Mouse (Mus musculus) MEL (cell line): ENCODE results near the gene Rps15. TPM values are rescaled to one million over a fixed set of nuclear protein-coding genes. Genes with fewer than 3 reads are reported as not detected.

Experiments
- DNase-seq: peaks from one replicate; pipeline ENCODE4 v3.0.0; 2011; ENCODE audit warnings: low read depth, low spot score
- H3K27ac ChIP-seq: 2 replicates; pipeline ENCODE4 v1.5.1; 2012; ENCODE audit warnings: low read depth, mild to moderate bottlenecking, control low read depth, low read length, moderate library complexity; ENCODE audit not compliant: control insufficient read depth
- H3K27me3 ChIP-seq, 2 experiments: fragments of 150-350 bp in 1 of 2; sonication (generic) in 1 of 2; 2 replicates each; pipeline ENCODE4 v1.6.1; 2012; ENCODE audit warnings: low read length in 2 of 2, mild to moderate bottlenecking in 2 of 2, improper control_type of control experiment in 1 of 2, moderate library complexity in 1 of 2; ENCODE audit not compliant: insufficient read depth in 2 of 2, control insufficient read depth in 1 of 2
- H3K36me3 ChIP-seq, 2 experiments: 2 replicates each; pipeline ENCODE4 v1.6.1; 2012 to 2014; ENCODE audit warnings: low read length in 2 of 2, improper control_type of control experiment in 1 of 2, inconsistent platforms in 1 of 2, mild to moderate bottlenecking in 1 of 2; ENCODE audit not compliant: insufficient read depth in 2 of 2, control insufficient read depth in 1 of 2
- H3K4me1 ChIP-seq, 2 experiments: fragments of 150-350 bp in 1 of 2; sonication (generic) in 1 of 2; 2 replicates each; pipeline ENCODE4 v1.6.1; 2012; ENCODE audit warnings: low read length in 2 of 2, improper control_type of control experiment in 1 of 2, mild to moderate bottlenecking in 1 of 2; ENCODE audit not compliant: insufficient read depth in 2 of 2, control insufficient read depth in 1 of 2
- H3K4me3 ChIP-seq, 2 experiments: fragments of 150-350 bp in 1 of 2; sonication (generic) in 1 of 2; 2 replicates each; pipeline ENCODE4 v1.5.1; 2012; ENCODE audit warnings: low read depth in 2 of 2, low read length in 2 of 2, mild to moderate bottlenecking in 2 of 2, moderate library complexity in 2 of 2, control low read depth in 1 of 2, improper control_type of control experiment in 1 of 2; ENCODE audit not compliant: control insufficient read depth in 1 of 2, insufficient read depth in 1 of 2
- H3K79me2 ChIP-seq: 2 replicates; pipeline ENCODE4 v1.6.1; 2012; ENCODE audit warnings: mild to moderate bottlenecking, low read length, moderate library complexity; ENCODE audit not compliant: control insufficient read depth, poor library complexity, insufficient read depth
- H3K9ac ChIP-seq: 2 replicates; pipeline ENCODE4 v1.6.1; 2012; ENCODE audit warnings: low read depth, mild to moderate bottlenecking, control low read depth, low read length, moderate library complexity; ENCODE audit not compliant: control insufficient read depth, poor library complexity, severe bottlenecking
- H3K9me3 ChIP-seq: fragments of 150-350 bp; sonication (generic); replicated peaks from 2 replicates; pipeline ENCODE4 v1.6.1; 2012; ENCODE audit warnings: mild to moderate bottlenecking, low read length, improper control_type of control experiment, moderate library complexity; ENCODE audit not compliant: insufficient read depth
- BHLHE40 ChIP-seq: IDR thresholded peaks from 2 replicates; pipeline ENCODE4 v1.6.1; 2012; ENCODE audit warnings: low read depth, mild to moderate bottlenecking, inconsistent platforms, low read length, improper control_type of control experiment, borderline replicate concordance
- CHD1 ChIP-seq: IDR thresholded peaks from 2 replicates; pipeline ENCODE4 v1.6.1; 2012; ENCODE audit warnings: low read depth, mild to moderate bottlenecking, inconsistent platforms, low read length, improper control_type of control experiment
- ETS1 ChIP-seq: IDR thresholded peaks from 2 replicates; pipeline ENCODE4 v1.6.1; 2012; ENCODE audit warnings: low read depth, mild to moderate bottlenecking, inconsistent platforms, low read length, improper control_type of control experiment, moderate library complexity
- GATA1 ChIP-seq: IDR thresholded peaks from 2 replicates; pipeline ENCODE4 v1.6.1; 2011; ENCODE audit warnings: low read depth, low read length, improper control_type of control experiment
- MAZ ChIP-seq: IDR thresholded peaks from 2 replicates; pipeline ENCODE4 v1.6.1; 2012; ENCODE audit warnings: low read depth, mild to moderate bottlenecking, inconsistent platforms, low read length, improper control_type of control experiment
- MXI1 ChIP-seq: IDR thresholded peaks from 2 replicates; pipeline ENCODE4 v1.6.1; 2011; ENCODE audit warnings: mild to moderate bottlenecking, low read depth, low read length, improper control_type of control experiment
- NELFE ChIP-seq: IDR thresholded peaks from 2 replicates; pipeline ENCODE4 v1.6.1; 2011; ENCODE audit warnings: low read depth, low read length, improper control_type of control experiment
- NRF1 ChIP-seq: IDR thresholded peaks from 2 replicates; pipeline ENCODE4 v1.6.1; 2014; ENCODE audit warnings: low read depth, mild to moderate bottlenecking, inconsistent platforms, low read length, improper control_type of control experiment, moderate library complexity; ENCODE audit not compliant: poor library complexity, insufficient read depth, severe bottlenecking
- POLR2AphosphoS5 ChIP-seq: IDR thresholded peaks from 2 replicates; pipeline ENCODE4 v1.6.1; 2012; ENCODE audit warnings: low read depth, borderline replicate concordance, mild to moderate bottlenecking, inconsistent platforms, low read length, moderate library complexity, mixed read lengths
- RCOR1 ChIP-seq: IDR thresholded peaks from 2 replicates; pipeline ENCODE4 v1.6.1; 2012; ENCODE audit warnings: low read depth, mild to moderate bottlenecking, inconsistent platforms, low read length, improper control_type of control experiment
- SMC3 ChIP-seq: IDR thresholded peaks from 2 replicates; pipeline ENCODE4 v1.6.1; 2011; ENCODE audit warnings: low read depth, low read length, improper control_type of control experiment
- TAL1 ChIP-seq: IDR thresholded peaks from 2 replicates; pipeline ENCODE4 v1.6.1; 2012; ENCODE audit warnings: mild to moderate bottlenecking, inconsistent platforms, low read length, moderate library complexity, mixed read lengths
- TBP ChIP-seq: IDR thresholded peaks from 2 replicates; pipeline ENCODE4 v1.8.0; 2011; ENCODE audit warnings: low read depth, low read length, improper control_type of control experiment
- USF1 ChIP-seq: IDR thresholded peaks from 2 replicates; pipeline ENCODE4 v1.6.1; 2014; ENCODE audit warnings: low read depth, mild to moderate bottlenecking, inconsistent platforms, low read length, improper control_type of control experiment, moderate library complexity
- USF2 ChIP-seq, 2 experiments: IDR thresholded peaks; 2 replicates each; pipeline ENCODE4 v1.6.1; 2011 to 2012; ENCODE audit warnings: improper control_type of control experiment in 2 of 2, low read length in 2 of 2, borderline replicate concordance in 1 of 2, inconsistent platforms in 1 of 2, low read depth in 1 of 2, mild to moderate bottlenecking in 1 of 2; ENCODE audit not compliant: insufficient read depth in 1 of 2
- ZNF384 ChIP-seq: IDR thresholded peaks from 2 replicates; pipeline ENCODE4 v1.6.1; 2012; ENCODE audit warnings: low read depth, mild to moderate bottlenecking, inconsistent platforms, low read length, improper control_type of control experiment
- polyA plus RNA-seq, 2 experiments: library from polyadenylated mRNA; stranded (reverse) in 1 of 2; unstranded in 1 of 2; fragments of >175 nt in 1 of 2; fragments of >200 nt in 1 of 2; gene quantifications; 2 replicates each; pipeline versions ENCODE4 v1.2.1 to v1.2.4; 2012; ENCODE audit warnings: low replicate concordance in 2 of 2, low read depth in 1 of 2; ENCODE audit not compliant: insufficient read length in 2 of 2, insufficient read depth in 1 of 2, missing spikeins in 1 of 2
- total RNA-seq: library from RNA; depleted of rRNA; stranded (reverse); fragments of 300-350 nt; gene quantifications from 2 replicates; pipeline ENCODE4 v1.2.3, GENCODE M21; 2012

Gene Rps15
- total and polyA plus RNA-seq, 3 experiments, result 1,331 to 4,320 (median 3,905) TPM

GRCm38 (mm10) chr10:80312586-80313504 lies 20.6 kb downstream of the Rps15 start:
- Histone ChIP-seq H3K36me3 (peaks cover 0 to 6% of the 10 kb centered on the region in 2 experiments; a peak in 2 of 4 replicates), H3K79me2 (0 out of 2 replicates have a peak, but pooled peaks cover under 1% of the 10 kb centered on the region), H3K27ac (no peak overlapping the region), H3K4me1 (peaks cover 0 to 17% of the 10 kb centered on the region in 2 experiments; a peak in 3 of 4 replicates)
- TF ChIP-seq RCOR1 (no peak), TBP (no peak)
- TF ChIP-seq, all 39 proteins: peak for 0
- Histone ChIP-seq H3K9ac (no peak overlapping the region), H3K9me3 (no peaks in the 10 kb centered on the region), H3K4me3 (no peak overlapping the region), H3K27me3 (no peaks in the 10 kb centered on the region)
- DNase-seq, result no peak

GRCm38 (mm10) chr10:80313627-80314201 lies 21.5 kb downstream of the Rps15 start:
- Histone ChIP-seq H3K79me2 (peaks cover 6% of the 10 kb centered on the region; the same call in 1 of the 2 replicates), H3K4me3 (no peak overlapping the region), H3K36me3 (peaks cover 0 to 6% of the 10 kb centered on the region in 2 experiments; a peak in 2 of 4 replicates), H3K4me1 (peaks cover 0 to 18% of the 10 kb centered on the region in 2 experiments; a peak in 3 of 4 replicates), H3K9me3 (no peaks in the 10 kb centered on the region), H3K27ac (no peak overlapping the region), H3K9ac (no peak overlapping the region), H3K27me3 (no peaks in the 10 kb centered on the region)
- no peak for TF ChIP-seq POLR2AphosphoS5
- no peak for TF ChIP-seq USF2 (IDR thresholded peaks at IDR 0.05; ENCODE audit: borderline replicate concordance in 1 of 2, insufficient read depth in 1 of 2, low read depth in 1 of 2, low read length in 2 of 2)
- no peak for TF ChIP-seq CHD1
- no peak for TF ChIP-seq NELFE
- no peak for TF ChIP-seq SMC3
- no peak for TF ChIP-seq ZNF384
- TF ChIP-seq MAZ, result no peak
- no peak for TF ChIP-seq MXI1
- TF ChIP-seq TBP, result no peak
- TF ChIP-seq TAL1, result no peak
- no peak for TF ChIP-seq GATA1
- TF ChIP-seq USF1, result no peak
- TF ChIP-seq BHLHE40, result no peak
- no peak for TF ChIP-seq NRF1
- no peak for TF ChIP-seq ETS1
- DNase-seq, result peak; percentile 27
